Comparison of ENCODE assay signal across 21 mouse cellular contexts in the genomic region with DNA sequence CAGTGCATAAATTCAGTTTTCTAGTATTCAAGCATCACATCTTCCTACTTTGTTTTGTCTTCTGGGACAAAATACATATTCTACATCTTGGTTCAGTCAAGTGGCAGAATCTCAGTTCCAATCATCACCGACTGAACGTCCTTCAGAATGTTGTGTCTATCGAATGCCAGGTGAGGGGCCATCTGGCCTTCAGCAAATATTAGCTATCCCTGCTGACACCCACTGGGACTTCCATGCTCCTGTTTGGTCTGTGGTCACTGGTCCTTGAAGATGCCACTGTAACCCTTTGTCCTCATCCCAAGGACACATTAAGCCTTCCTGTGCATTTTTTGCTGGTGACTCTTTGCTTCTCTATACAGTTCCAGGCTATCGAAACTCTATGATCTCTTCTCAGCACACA.
DNase-seq lines count a peak whose midpoint lies in the region; ATAC-seq and TF ChIP-seq lines count a peak whose summit lies in the region.
"Had no signal": no experiment of that assay in that cellular context is flagged by ENCODE, and none has a peak within 500 bp of the region (broad histone marks: within the 10 kb centered on the region; RNA-seq: fewer than 3 reads in every experiment).

No protein-coding gene starts in this region.

- no peaks in the 10 kb centered on the region for H3K27me3 ChIP-seq in cerebellum, adult 2 months (ENCODE audit: control insufficient read depth, insufficient read depth, low read length)
- H3K27me3 ChIP-seq: forebrain, embryonic 13.5 days; heart, embryonic 15.5 days; Patski had no signal

- DNase-seq in brain, adult 2 months (ENCODE audit: low read depth, low spot score), result peak; percentile 77
- peak; percentile 42 to 68 for DNase-seq in cerebellum, adult 2 months
- peak; percentile 59 to 71 for DNase-seq in cerebellum, postnatal 10 days
- DNase-seq in embryo, embryonic 10.5 days (ENCODE audit: low spot score), result no peak
- no peak for DNase-seq in gastrocnemius, adult 18-20 months (ENCODE audit: low spot score)
- DNase-seq in B cell, adult 2 months, result no peak
- DNase-seq: adrenal gland, postnatal 14 days; forebrain, postnatal 0 days; heart, adult 18-20 months; heart, postnatal 14 days; kidney, adult 9 months had no signal

- 26% methylated on average over 4 of the region's 4 CpGs for WGBS in cerebellum, adult 2 months

- H3K4me1 ChIP-seq in cerebellum, adult 2 months (ENCODE audit: control insufficient read depth, insufficient read depth, low read length), result peaks cover 5% of the 10 kb centered on the region; the same call in 1 of the 2 replicates
- H3K4me1 ChIP-seq: embryonic facial prominence, embryonic 10.5 days; forebrain, embryonic 13.5 days; heart, embryonic 15.5 days had no signal

- TF ChIP-seq CTCF in cerebellum, adult 2 months (IDR thresholded peaks at IDR 0.05; ENCODE audit: borderline replicate concordance, insufficient read depth, low read depth, low read length), result no peak

- peak; percentile 49 for ATAC-seq in cerebellum, adult (ENCODE audit: insufficient number of reproducible peaks, low FRiP score, low TSS enrichment)
- ATAC-seq in CD4-positive, CD25-positive, alpha-beta regulatory T cell, adult 4 months, result no peak
- ATAC-seq: activated CD4-positive, CD25-positive, alpha-beta regulatory T cell, adult 4 months; forebrain, embryonic 13.5 days; forebrain, postnatal 0 days; intestine, postnatal 0 days; Patski had no signal

- H3K27ac ChIP-seq in cerebellum, adult 2 months (ENCODE audit: insufficient read depth, low read length), result no peak overlapping the region
- H3K27ac ChIP-seq: embryonic facial prominence, embryonic 10.5 days; forebrain, embryonic 13.5 days; heart, embryonic 10.5 days; heart, embryonic 15.5 days; hindbrain, embryonic 14.5 days had no signal

- no peak overlapping the region for H3K4me3 ChIP-seq in cerebellum, adult 2 months (replicated peaks; ENCODE audit: insufficient read depth, low read depth, low read length)
- H3K4me3 ChIP-seq: embryonic facial prominence, embryonic 10.5 days; forebrain, embryonic 13.5 days; heart, embryonic 10.5 days; heart, embryonic 15.5 days had no signal

- no peak for TF ChIP-seq POLR2A in cerebellum, adult 2 months (IDR thresholded peaks at IDR 0.05; ENCODE audit: borderline replicate concordance, insufficient read depth, low read length)

Comparison
In these comparisons a context has a peak if more than half of its experiments do, and no peak if none do; other contexts are left out.
1. DNase-seq: peak in brain, adult 2 months (single experiment), cerebellum, adult 2 months (2 of 2) and cerebellum, postnatal 10 days (2 of 2); none in embryo, embryonic 10.5 days (single experiment), gastrocnemius, adult 18-20 months (single experiment) and B cell, adult 2 months (0 of 2).